Mouse (Mus musculus): Measurements from ENCODE around the gene Fto.

DNA sequence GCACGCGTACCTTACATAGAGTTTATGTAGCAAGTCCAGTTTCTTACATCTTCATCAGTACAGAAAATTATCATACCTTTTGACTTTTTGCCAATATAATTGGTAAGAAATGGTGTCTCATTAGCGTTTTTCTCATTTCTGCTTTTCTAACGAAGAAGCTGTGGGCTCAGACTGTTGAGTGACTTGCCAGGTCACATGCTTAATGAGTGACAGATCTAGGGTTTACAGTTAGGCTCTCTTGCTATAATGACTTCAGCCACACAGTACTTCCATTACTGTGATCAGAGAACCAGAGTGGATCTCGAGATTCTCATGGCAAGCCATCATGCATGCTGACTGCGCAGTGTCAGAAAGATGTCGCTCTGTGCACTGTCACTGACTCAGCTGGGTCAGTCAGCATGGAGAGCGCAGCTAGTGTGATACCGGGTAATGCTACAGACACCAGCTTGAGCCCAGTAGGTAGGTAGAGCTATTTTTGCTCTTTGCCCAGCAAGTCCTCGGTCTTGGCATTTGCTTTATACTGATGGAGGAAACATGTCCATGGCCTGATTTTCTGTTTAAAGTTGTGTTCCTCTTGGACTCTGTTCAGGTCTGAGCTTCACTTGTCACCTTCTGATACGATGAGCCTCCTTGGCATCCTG is 188.8 kb downstream of the Fto start:
- TF ChIP-seq CTCF (IDR thresholded peaks at IDR 0.05; ENCODE audit: borderline replicate concordance, insufficient read depth, low read depth, low read length), result 0 out of 2 replicates have a peak, but pooled peaks have one; percentile 26
- TF ChIP-seq POLR2A (IDR thresholded peaks at IDR 0.05; ENCODE audit: borderline replicate concordance, insufficient read depth, low read length), result no peak
